Mouse (Mus musculus): ENCODE measurements at regions not wholly inside any gene's neighbourhood (a gene's known extent, or its start where the extent isn't known, plus 50 kb on each side); places are given as distances from the start of the nearest gene placed in this dataset.

GRCm38 (mm10) chr11:22641450-22641849 lies 129.6 kb downstream of the Tmem17 start:
- H3K27ac ChIP-seq (ENCODE audit: insufficient read depth, low read depth, low read length): no peak overlapping the region
- no peaks in the 10 kb centered on the region for H3K36me3 ChIP-seq (ENCODE audit: control insufficient read depth, insufficient read depth, low read length)
- 94% methylated on average over 1 of the region's 1 CpGs for WGBS
- no peaks in the 10 kb centered on the region for H3K27me3 ChIP-seq (ENCODE audit: control insufficient read depth, insufficient read depth, low read length)
- no peak overlapping the region for H3K4me3 ChIP-seq (ENCODE audit: low read depth, low read length)
- no peak for TF ChIP-seq POLR2A (IDR thresholded peaks at IDR 0.05; ENCODE audit: low read depth, low read length)
- no peak for TF ChIP-seq CTCF (IDR thresholded peaks at IDR 0.05; ENCODE audit: extremely low read depth, insufficient read length, insufficient replicate concordance, low read depth, low read length)
- H3K4me1 ChIP-seq (ENCODE audit: control insufficient read depth, insufficient read depth, insufficient read length, low read length): no peaks in the 10 kb centered on the region; the same call in 1 of the 2 replicates

- Histone ChIP-seq H3K4me1 (ENCODE audit: control insufficient read depth, insufficient read depth, insufficient read length, low read length) (peaks cover 1% of the 10 kb centered on the region), H3K4me3 (ENCODE audit: low read depth, low read length) (no peak overlapping the region), H3K27ac (ENCODE audit: insufficient read depth, low read depth, low read length) (no peak overlapping the region), H3K27me3 (ENCODE audit: control insufficient read depth, insufficient read depth, low read length) (no peaks in the 10 kb centered on the region), H3K36me3 (ENCODE audit: control insufficient read depth, insufficient read depth, low read length) (no peaks in the 10 kb centered on the region)
- WGBS: 31% methylated on average over 3 of the region's 3 CpGs
- TF ChIP-seq POLR2A (IDR thresholded peaks at IDR 0.05; ENCODE audit: low read depth, low read length): no peak
- no peak for TF ChIP-seq CTCF (IDR thresholded peaks at IDR 0.05; ENCODE audit: extremely low read depth, insufficient read length, insufficient replicate concordance, low read depth, low read length)
Measured at GRCm38 (mm10) chr11:22644010-22644625, 132.2 kb downstream of the Tmem17 start.

GRCm38 (mm10) chr11:22644877-22645276 lies 133.0 kb downstream of the Tmem17 start:
- no peak for TF ChIP-seq CTCF (IDR thresholded peaks at IDR 0.05; ENCODE audit: extremely low read depth, insufficient read length, insufficient replicate concordance, low read depth, low read length)
- no peak for TF ChIP-seq POLR2A (IDR thresholded peaks at IDR 0.05; ENCODE audit: low read depth, low read length)
- Histone ChIP-seq H3K4me3 (ENCODE audit: low read depth, low read length) (no peak overlapping the region), H3K27ac (ENCODE audit: insufficient read depth, low read depth, low read length) (no peak overlapping the region), H3K27me3 (ENCODE audit: control insufficient read depth, insufficient read depth, low read length) (no peaks in the 10 kb centered on the region), H3K4me1 (ENCODE audit: control insufficient read depth, insufficient read depth, insufficient read length, low read length) (peaks cover 1% of the 10 kb centered on the region), H3K36me3 (ENCODE audit: control insufficient read depth, insufficient read depth, low read length) (no peaks in the 10 kb centered on the region)
- 36% methylated on average over 1 of the region's 1 CpGs for WGBS

GRCm38 (mm10) chr11:22646192-22646936 lies 134.5 kb downstream of the Tmem17 start:
- H3K4me3 ChIP-seq (ENCODE audit: low read depth, low read length): no peak overlapping the region
- H3K27me3 ChIP-seq (ENCODE audit: control insufficient read depth, insufficient read depth, low read length): no peaks in the 10 kb centered on the region
- no peak overlapping the region for H3K27ac ChIP-seq (ENCODE audit: insufficient read depth, low read depth, low read length)
- peaks cover 1% of the 10 kb centered on the region; the same call in 1 of the 2 replicates for H3K4me1 ChIP-seq (ENCODE audit: control insufficient read depth, insufficient read depth, insufficient read length, low read length)
- TF ChIP-seq CTCF (IDR thresholded peaks at IDR 0.05; ENCODE audit: extremely low read depth, insufficient read length, insufficient replicate concordance, low read depth, low read length) (no peak), POLR2A (IDR thresholded peaks at IDR 0.05; ENCODE audit: low read depth, low read length) (no peak)
- 91% methylated on average over 6 of the region's 6 CpGs for WGBS
- no peaks in the 10 kb centered on the region for H3K36me3 ChIP-seq (ENCODE audit: control insufficient read depth, insufficient read depth, low read length)

GRCm38 (mm10) chr11:22648275-22648674 lies 136.4 kb downstream of the Tmem17 start:
- 68% methylated on average over 5 of the region's 5 CpGs for WGBS

GRCm38 (mm10) chr11:22650771-22651170 lies 138.9 kb downstream of the Tmem17 start:
- TF ChIP-seq POLR2A (IDR thresholded peaks at IDR 0.05; ENCODE audit: low read depth, low read length) (no peak), CTCF (IDR thresholded peaks at IDR 0.05; ENCODE audit: extremely low read depth, insufficient read length, insufficient replicate concordance, low read depth, low read length) (no peak)
- H3K27me3 ChIP-seq (ENCODE audit: control insufficient read depth, insufficient read depth, low read length): no peaks in the 10 kb centered on the region
- H3K27ac ChIP-seq (ENCODE audit: insufficient read depth, low read depth, low read length): no peak overlapping the region
- 94% methylated on average over 10 of the region's 10 CpGs for WGBS
- peaks cover 1% of the 10 kb centered on the region; the same call in 1 of the 2 replicates for H3K4me1 ChIP-seq (ENCODE audit: control insufficient read depth, insufficient read depth, insufficient read length, low read length)
- H3K4me3 ChIP-seq (ENCODE audit: low read depth, low read length): no peak overlapping the region
- no peaks in the 10 kb centered on the region for H3K36me3 ChIP-seq (ENCODE audit: control insufficient read depth, insufficient read depth, low read length)

More at GRCm38 (mm10) chr11:22648275-22648674, 136.4 kb downstream of the Tmem17 start:
- Histone ChIP-seq H3K36me3 (ENCODE audit: control insufficient read depth, insufficient read depth, low read length) (no peaks in the 10 kb centered on the region), H3K27ac (ENCODE audit: insufficient read depth, low read depth, low read length) (no peak overlapping the region), H3K4me3 (ENCODE audit: low read depth, low read length) (no peak overlapping the region), H3K27me3 (ENCODE audit: control insufficient read depth, insufficient read depth, low read length) (no peaks in the 10 kb centered on the region), H3K4me1 (ENCODE audit: control insufficient read depth, insufficient read depth, insufficient read length, low read length) (peaks cover 1% of the 10 kb centered on the region; the same call in 1 of the 2 replicates)
- TF ChIP-seq POLR2A (IDR thresholded peaks at IDR 0.05; ENCODE audit: low read depth, low read length): no peak
- TF ChIP-seq CTCF (IDR thresholded peaks at IDR 0.05; ENCODE audit: extremely low read depth, insufficient read length, insufficient replicate concordance, low read depth, low read length): no peak

- H3K4me3 ChIP-seq (ENCODE audit: low read depth, low read length): no peak overlapping the region
- 89% methylated on average over 1 of the region's 1 CpGs for WGBS
- TF ChIP-seq POLR2A (IDR thresholded peaks at IDR 0.05; ENCODE audit: low read depth, low read length) (no peak), CTCF (IDR thresholded peaks at IDR 0.05; ENCODE audit: extremely low read depth, insufficient read length, insufficient replicate concordance, low read depth, low read length) (no peak)
- H3K27me3 ChIP-seq (ENCODE audit: control insufficient read depth, insufficient read depth, low read length): no peaks in the 10 kb centered on the region
- peaks cover 1% of the 10 kb centered on the region; the same call in 1 of the 2 replicates for H3K4me1 ChIP-seq (ENCODE audit: control insufficient read depth, insufficient read depth, insufficient read length, low read length)
- no peaks in the 10 kb centered on the region for H3K36me3 ChIP-seq (ENCODE audit: control insufficient read depth, insufficient read depth, low read length)
- H3K27ac ChIP-seq (ENCODE audit: insufficient read depth, low read depth, low read length): no peak overlapping the region
Measured at GRCm38 (mm10) chr11:22651313-22651712, 139.4 kb downstream of the Tmem17 start.
